Mouse (Mus musculus): ENCODE results near the gene Pde4b.

- TF ChIP-seq POLR2A (IDR thresholded peaks at IDR 0.05; ENCODE audit: control insufficient read depth, low read depth, low read length) (no peak), CTCF (IDR thresholded peaks at IDR 0.05; ENCODE audit: control insufficient read depth, insufficient read depth, insufficient replicate concordance, low read depth, low read length) (no peak)
Measured at GRCm38 (mm10) chr4:102603968-102604367, 516.6 kb downstream of the Pde4b start.

All from testis, adult 2 months (tissue).